In the genomic region with DNA sequence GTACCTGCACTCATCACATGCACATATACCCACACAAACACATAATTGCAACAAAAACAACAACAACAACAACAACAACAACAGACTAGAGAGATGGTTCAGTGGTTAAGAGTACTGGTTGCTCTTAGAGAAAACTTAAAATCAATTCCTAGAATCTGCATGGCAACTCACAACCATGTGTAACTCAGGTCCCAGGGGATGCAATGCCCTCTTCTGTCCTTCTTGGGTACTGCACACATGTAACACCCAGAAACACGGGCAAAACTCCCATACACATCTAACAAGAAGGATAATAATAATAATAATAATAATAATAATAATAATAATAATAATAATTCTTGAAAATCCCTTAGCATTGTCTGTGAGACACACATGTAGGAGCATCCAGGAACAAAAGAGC, we compare ENCODE assay signal across 9 mouse cellular contexts. TPM values are rescaled to one million over a fixed set of nuclear protein-coding genes. Genes with fewer than 3 reads are reported as not detected.
DNase-seq lines count a peak whose midpoint lies in the region; ATAC-seq and TF ChIP-seq lines count a peak whose summit lies in the region.
"Had no signal": no experiment of that assay in that cellular context is flagged by ENCODE, and none has a peak within 500 bp of the region (broad histone marks: within the 10 kb centered on the region; RNA-seq: fewer than 3 reads in every experiment).

No protein-coding gene starts in this region.

- no peaks in the 10 kb centered on the region for H3K27me3 ChIP-seq in hindbrain, embryonic 10.5 days (ENCODE audit: insufficient read depth, poor library complexity, severe bottlenecking)
- no peaks in the 10 kb centered on the region; the same call in 1 of the 2 replicates for H3K27me3 ChIP-seq in hindbrain, embryonic 12.5 days
- H3K27me3 ChIP-seq in C2C12 (ENCODE audit: control insufficient read depth, insufficient read depth, insufficient read length): no peaks in the 10 kb centered on the region
- H3K27me3 ChIP-seq in forebrain, embryonic 14.5 days (replicated peaks; ENCODE audit: control insufficient read depth, insufficient read depth, low read length): 0 out of 2 replicates have a peak, but pooled peaks cover 5% of the 10 kb centered on the region
- H3K27me3 ChIP-seq in stomach, postnatal 0 days (ENCODE audit: control insufficient read depth, insufficient read depth, low read length): no peaks in the 10 kb centered on the region

- 26% methylated on average over 1 of the region's 1 CpGs for WGBS in hindbrain, embryonic 10.5 days
- 12% methylated on average over 1 of the region's 1 CpGs for WGBS in hindbrain, embryonic 12.5 days
- WGBS in forebrain, embryonic 14.5 days: 16% methylated on average over 1 of the region's 1 CpGs
- 19% methylated on average over 1 of the region's 1 CpGs for WGBS in stomach, postnatal 0 days

- TF ChIP-seq POLR2A in brain, embryonic 14.5 days (IDR thresholded peaks at IDR 0.05; ENCODE audit: borderline replicate concordance, extremely low read depth, insufficient read depth, insufficient read length, poor library complexity, severe bottlenecking): no peak

- no peak for TF ChIP-seq EP300 in stomach, postnatal 0 days (optimal IDR thresholded peaks at IDR 0.05)

- no peaks in the 10 kb centered on the region for H3K9me3 ChIP-seq in hindbrain, embryonic 10.5 days
- H3K9me3 ChIP-seq in hindbrain, embryonic 12.5 days (replicated peaks): no peaks in the 10 kb centered on the region
- H3K9me3 ChIP-seq in forebrain, embryonic 14.5 days (replicated peaks; ENCODE audit: control insufficient read depth, low read length): no peaks in the 10 kb centered on the region
- H3K9me3 ChIP-seq in stomach, postnatal 0 days (ENCODE audit: control insufficient read depth, low read length): no peaks in the 10 kb centered on the region

- no peak overlapping the region for H3K27ac ChIP-seq in hindbrain, embryonic 10.5 days
- H3K27ac ChIP-seq in hindbrain, embryonic 12.5 days: no peak overlapping the region
- H3K27ac ChIP-seq in forebrain, embryonic 14.5 days (ENCODE audit: low read depth, low read length): no peak overlapping the region
- no peak overlapping the region for H3K27ac ChIP-seq in stomach, postnatal 0 days (replicated peaks)

- H3ac ChIP-seq in C2C12 (ENCODE audit: control insufficient read depth, insufficient read length, low read depth): no peak overlapping the region

- H3K79me2 ChIP-seq in C2C12 (ENCODE audit: control insufficient read depth, insufficient read depth): no peaks in the 10 kb centered on the region

- no peak overlapping the region for H3K4me2 ChIP-seq in hindbrain, embryonic 12.5 days (replicated peaks)
- H3K4me2 ChIP-seq in forebrain, embryonic 14.5 days (ENCODE audit: low read length): no peak overlapping the region
- no peak overlapping the region for H3K4me2 ChIP-seq in stomach, postnatal 0 days (replicated peaks; ENCODE audit: low read depth)

- ATAC-seq in hindbrain, embryonic 12.5 days (ENCODE audit: low FRiP score): no peak
- ATAC-seq in forebrain, embryonic 14.5 days: peak; percentile 52; the same call in 1 of the 2 replicates
- peak; percentile 84 for ATAC-seq in megakaryocyte, adult 5-6 weeks (ENCODE audit: poor library complexity, severe bottlenecking)
- ATAC-seq in stomach, postnatal 0 days (ENCODE audit: low FRiP score, low TSS enrichment): no peak

- no peak overlapping the region for H3K4me3 ChIP-seq in hindbrain, embryonic 10.5 days
- no peak overlapping the region for H3K4me3 ChIP-seq in hindbrain, embryonic 12.5 days
- no peak overlapping the region for H3K4me3 ChIP-seq in C2C12 (ENCODE audit: insufficient read depth, poor library complexity, severe bottlenecking)
- no peak overlapping the region for H3K4me3 ChIP-seq in forebrain, embryonic 14.5 days (ENCODE audit: low read depth, low read length)
- no peak overlapping the region for H3K4me3 ChIP-seq in stomach, postnatal 0 days (ENCODE audit: low read depth, low read length)

- peak; percentile 41 for DNase-seq in hindbrain, embryonic 10.5 days (ENCODE audit: low spot score)
- DNase-seq in brain, embryonic 14.5 days (ENCODE audit: low read depth): peak; percentile 79
- peak; percentile 74 for DNase-seq in forebrain, embryonic 14.5 days (ENCODE audit: low spot score)
- DNase-seq in kidney, postnatal 14 days: peak; percentile 75
- DNase-seq in stomach, postnatal 0 days (ENCODE audit: low spot score): peak; percentile 62

- no peaks in the 10 kb centered on the region for H3K36me3 ChIP-seq in hindbrain, embryonic 10.5 days
- no peaks in the 10 kb centered on the region for H3K36me3 ChIP-seq in hindbrain, embryonic 12.5 days
- no peaks in the 10 kb centered on the region for H3K36me3 ChIP-seq in C2C12 (ENCODE audit: control insufficient read depth, insufficient read depth)
- H3K36me3 ChIP-seq in forebrain, embryonic 14.5 days (ENCODE audit: control insufficient read depth, insufficient read depth, low read length): no peaks in the 10 kb centered on the region
- H3K36me3 ChIP-seq in stomach, postnatal 0 days (ENCODE audit: control insufficient read depth, insufficient read depth, low read length): no peaks in the 10 kb centered on the region

- H3K79me3 ChIP-seq in C2C12 (ENCODE audit: low read depth): no peaks in the 10 kb centered on the region

- TF ChIP-seq CTCF in C2C12 (IDR thresholded peaks at IDR 0.05; ENCODE audit: control insufficient read depth, insufficient read depth, insufficient read length): peak; percentile 65
- TF ChIP-seq CTCF in brain, embryonic 14.5 days (IDR thresholded peaks at IDR 0.05; ENCODE audit: borderline replicate concordance, extremely low read depth, insufficient read depth, insufficient read length): peak; percentile 74; the same call in 1 of the 2 replicates
- TF ChIP-seq CTCF in stomach, postnatal 0 days (IDR thresholded peaks at IDR 0.05; ENCODE audit: low read depth): peak; percentile 84

- H3K4me1 ChIP-seq in hindbrain, embryonic 10.5 days (replicated peaks): peaks cover 11% of the 10 kb centered on the region
- no peaks in the 10 kb centered on the region for H3K4me1 ChIP-seq in hindbrain, embryonic 12.5 days
- H3K4me1 ChIP-seq in forebrain, embryonic 14.5 days (ENCODE audit: control insufficient read depth, insufficient read depth, low read length): no peaks in the 10 kb centered on the region; the same call in 1 of the 2 replicates
- no peaks in the 10 kb centered on the region for H3K4me1 ChIP-seq in stomach, postnatal 0 days (replicated peaks; ENCODE audit: control insufficient read depth, insufficient read depth)

- H3K9ac ChIP-seq in hindbrain, embryonic 12.5 days: no peak overlapping the region
- H3K9ac ChIP-seq in forebrain, embryonic 14.5 days (ENCODE audit: low read length): no peak overlapping the region
- H3K9ac ChIP-seq in stomach, postnatal 0 days (ENCODE audit: low read length): no peak overlapping the region

TF ChIP-seq in C2C12, 6 proteins besides CTCF, POLR2A, EP300 and RAD21:
- TF ChIP-seq MYOG (IDR thresholded peaks at IDR 0.05; ENCODE audit: control insufficient read depth, extremely low read depth, insufficient read length): no peak
- TF ChIP-seq CEBPB (IDR thresholded peaks at IDR 0.05; ENCODE audit: low read depth): no peak
- no peak for TF ChIP-seq USF1 (IDR thresholded peaks at IDR 0.05; ENCODE audit: low read depth)
- TF ChIP-seq FOSL1 (IDR thresholded peaks at IDR 0.05; ENCODE audit: insufficient read depth, low read length, poor library complexity, severe bottlenecking): no peak
- no peak for TF ChIP-seq MAX (IDR thresholded peaks at IDR 0.05)
- no peak for TF ChIP-seq MYOD1 (IDR thresholded peaks at IDR 0.05; ENCODE audit: control insufficient read depth, insufficient read length, low read depth)

RNA-seq across cellular contexts. Expression of gene Dguok, which starts 5.7 kb away (rescaled TPM):
- 61.3 and 68.8 TPM in 2 replicates for polyA plus RNA-seq in hindbrain, embryonic 10.5 days (2016; fragmentation: Nextera tagmentation; extraction: Ambion mirVana)
- polyA plus RNA-seq in hindbrain, embryonic 12.5 days (2016; fragmentation: Nextera tagmentation; extraction: Ambion mirVana): 64.3 and 64.5 TPM in 2 replicates
- 27.6 TPM for polyA plus RNA-seq in C2C12 (2012; fragmentation: generic; extraction: Trizol)
- 66.6 and 91.6 TPM in 2 replicates for polyA plus RNA-seq in brain, embryonic 14.5 days (2012; rRNA removed)
- polyA plus RNA-seq in forebrain, embryonic 14.5 days (2014; fragmentation: Nextera tagmentation; extraction: Ambion mirVana): 63.9 and 71.1 TPM in 2 replicates
- total RNA-seq in megakaryocyte, adult 5-6 weeks (2015): 39.1 and 55.5 TPM in 2 replicates
- 33.3 and 34.4 TPM in 2 replicates for total RNA-seq in megakaryocyte, adult 5-6 weeks (2017)
- 44.2 and 45.8 TPM in 2 replicates for polyA plus RNA-seq in stomach, postnatal 0 days (2015; fragmentation: Nextera tagmentation; extraction: Ambion mirVana)

RNA-seq across cellular contexts. Expression of gene Actg2, which starts 23.6 kb away (rescaled TPM):
- polyA plus RNA-seq in hindbrain, embryonic 10.5 days (2016; fragmentation: Nextera tagmentation; extraction: Ambion mirVana): 0.92 and 2.1 TPM in 2 replicates
- 2.5 and 3.9 TPM in 2 replicates for polyA plus RNA-seq in hindbrain, embryonic 12.5 days (2016; fragmentation: Nextera tagmentation; extraction: Ambion mirVana)
- 341 TPM for polyA plus RNA-seq in C2C12 (2012; fragmentation: generic; extraction: Trizol)
- polyA plus RNA-seq in brain, embryonic 14.5 days (2012; rRNA removed): 1.5 and 1.9 TPM in 2 replicates
- 1.2 and 1.9 TPM in 2 replicates for polyA plus RNA-seq in forebrain, embryonic 14.5 days (2014; fragmentation: Nextera tagmentation; extraction: Ambion mirVana)
- total RNA-seq in megakaryocyte, adult 5-6 weeks (2015): not detected in 2 replicates
- not detected in 2 replicates for total RNA-seq in megakaryocyte, adult 5-6 weeks (2017)
- 2,872 and 3,802 TPM in 2 replicates for polyA plus RNA-seq in stomach, postnatal 0 days (2015; fragmentation: Nextera tagmentation; extraction: Ambion mirVana)
- total RNA-seq: layer of hippocampus, adult 18-20 months had no signal

RNA-seq across cellular contexts. Expression of gene Tet3, which starts 53.6 kb away (rescaled TPM):
- 51.1 and 56.5 TPM in 2 replicates for polyA plus RNA-seq in hindbrain, embryonic 10.5 days (2016; fragmentation: Nextera tagmentation; extraction: Ambion mirVana)
- 63.3 and 63.9 TPM in 2 replicates for polyA plus RNA-seq in hindbrain, embryonic 12.5 days (2016; fragmentation: Nextera tagmentation; extraction: Ambion mirVana)
- 6.0 TPM for polyA plus RNA-seq in C2C12 (2012; fragmentation: generic; extraction: Trizol)
- polyA plus RNA-seq in brain, embryonic 14.5 days (2012; rRNA removed): 21.3 and 36.2 TPM in 2 replicates
- 34.9 and 49.5 TPM in 2 replicates for polyA plus RNA-seq in forebrain, embryonic 14.5 days (2014; fragmentation: Nextera tagmentation; extraction: Ambion mirVana)
- total RNA-seq in megakaryocyte, adult 5-6 weeks (2015): 36.1 and 36.2 TPM in 2 replicates
- total RNA-seq in megakaryocyte, adult 5-6 weeks (2017): 15.8 and 23.1 TPM in 2 replicates
- 21.4 and 22.7 TPM in 2 replicates for polyA plus RNA-seq in stomach, postnatal 0 days (2015; fragmentation: Nextera tagmentation; extraction: Ambion mirVana)

Comparison
In these comparisons a context has a peak if more than half of its experiments do, and no peak if none do; other contexts are left out.
1. ATAC-seq: peak in forebrain, embryonic 14.5 days (single experiment) and megakaryocyte, adult 5-6 weeks (single experiment); none in hindbrain, embryonic 12.5 days (single experiment) and stomach, postnatal 0 days (single experiment).
2. RNA of gene Actg2, which starts 23.6 kb away (polyA plus RNA-seq): 2,872 to 3,802 TPM in stomach, postnatal 0 days and 341 TPM in C2C12 (single experiment); 2.5 to 3.9 TPM in hindbrain, embryonic 12.5 days, 0.92 to 2.1 TPM in hindbrain, embryonic 10.5 days, 1.5 to 1.9 TPM in brain, embryonic 14.5 days and 1.2 to 1.9 TPM in forebrain, embryonic 14.5 days; every median in the first group is over 10 times any median in the second.
3. Peak in every context shown above with its lines, with median percentiles within 50 percentile points of each other: DNase-seq and CTCF ChIP-seq.